Mouse (Mus musculus) kidney, postnatal 0 days (tissue): ENCODE measurements around the gene Kif14. TPM values are rescaled to one million over a fixed set of nuclear protein-coding genes. Genes with fewer than 3 reads are reported as not detected.

ENCODE experiments used
- ATAC-seq: fragments of 200-750 bp; cut with Nextera tagmentation; replicated peaks from 2 replicates; pipeline ENCODE4 v1.8.0; 2017; ENCODE audit warnings: low read depth, moderate number of reproducible peaks, moderate TSS enrichment, moderate library complexity; ENCODE audit not compliant: low FRiP score
- DNase-seq: peaks from one replicate; pipeline ENCODE4 v3.0.0-alpha.2; 2016; ENCODE audit warnings: low spot score
- H3K27ac ChIP-seq: fragments of 300-500 bp; sonication (generic); 2 replicates; pipeline ENCODE4 v1.5.1; 2014; ENCODE audit warnings: mild to moderate bottlenecking
- H3K27me3 ChIP-seq: fragments of 300-500 bp; sonication (generic); 2 replicates; pipeline ENCODE4 v1.6.1; 2014; ENCODE audit warnings: low read length, mixed read lengths; ENCODE audit not compliant: insufficient read depth
- H3K36me3 ChIP-seq: fragments of 300-500 bp; sonication (generic); 2 replicates; pipeline ENCODE4 v1.6.1; 2014; ENCODE audit warnings: low read length, mixed read lengths; ENCODE audit not compliant: insufficient read depth
- H3K4me1 ChIP-seq: fragments of 300-500 bp; sonication (generic); replicated peaks from 2 replicates; pipeline ENCODE4 v1.6.1; 2014; ENCODE audit warnings: antibody characterized with exemption, low read length, mixed read lengths; ENCODE audit not compliant: insufficient read depth
- H3K4me2 ChIP-seq: fragments of 300-500 bp; sonication (generic); 2 replicates; pipeline ENCODE4 v1.6.1; 2014; ENCODE audit warnings: mild to moderate bottlenecking, low read length, moderate library complexity, mixed read lengths
- H3K4me3 ChIP-seq: fragments of 300-500 bp; sonication (generic); replicated peaks from 2 replicates; pipeline ENCODE4 v1.5.1; 2014; ENCODE audit warnings: low read depth, low read length
- H3K9ac ChIP-seq: fragments of 300-500 bp; sonication (generic); 2 replicates; pipeline ENCODE4 v1.6.1; 2014; ENCODE audit warnings: low read depth, low read length
- H3K9me3 ChIP-seq: fragments of 300-500 bp; sonication (generic); replicated peaks from 2 replicates; pipeline ENCODE4 v1.6.1; 2016; ENCODE audit warnings: low read length, inconsistent platforms, mixed read lengths
- CTCF ChIP-seq: IDR thresholded peaks from 2 replicates; pipeline ENCODE4 v1.5.1; 2016; ENCODE audit warnings: antibody characterized with exemption, low read depth, mild to moderate bottlenecking, moderate library complexity
- WGBS: fragments of 180-500 bp; shearing (Covaris S2); extraction: QIAGEN DNeasy Blood & Tissue Kit; methylation state at CpG from one replicate; pipeline ENCODE4 v1.1.7; 2014; 5-methylcytosine and 5-hydroxymethylcytosine counted together
- polyA plus RNA-seq: library from polyadenylated mRNA; unstranded; fragments of >200 nt; fragmentation: Nextera tagmentation; extraction: Ambion mirVana; gene quantifications from 2 replicates; pipeline ENCODE4 v1.2.1, GENCODE M21; 2015

Kif14 gene
- polyA plus RNA-seq, 1 experiment from 2014 or later, result 2.0 TPM

DNA sequence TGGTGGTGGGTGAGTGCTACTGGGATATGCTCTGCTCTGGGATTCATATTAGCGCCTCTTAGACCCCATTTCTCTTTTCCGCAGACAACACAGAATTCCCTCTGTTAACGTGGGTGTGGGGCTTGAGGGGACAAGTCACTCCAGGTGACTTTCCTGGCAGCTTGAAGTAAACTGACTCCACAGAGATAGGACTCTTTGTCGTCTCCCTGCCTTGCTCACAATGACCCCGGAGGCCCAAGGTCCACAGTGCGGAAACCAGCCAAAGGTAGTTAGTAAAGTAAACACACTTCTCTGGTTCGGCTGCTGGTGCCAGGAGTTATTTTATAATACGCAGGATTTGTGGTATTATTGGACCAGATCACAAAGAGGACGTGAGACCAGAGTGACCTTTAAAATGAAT lies 23.3 kb upstream of the Kif14 start:
- Histone ChIP-seq H3K27me3 (no peaks in the 10 kb centered on the region), H3K9me3 (no peaks in the 10 kb centered on the region), H3K4me1 (no peaks in the 10 kb centered on the region), H3K36me3 (0 out of 2 replicates have a peak, but pooled peaks cover 6% of the 10 kb centered on the region), H3K4me3 (no peak overlapping the region), H3K27ac (no peak overlapping the region), H3K4me2 (no peak overlapping the region), H3K9ac (no peak overlapping the region)
- DNase-seq (no peak), ATAC-seq (no peak)
- no peak for TF ChIP-seq CTCF
- WGBS, result 56% methylated on average over 9 of the region's 9 CpGs

DNA sequence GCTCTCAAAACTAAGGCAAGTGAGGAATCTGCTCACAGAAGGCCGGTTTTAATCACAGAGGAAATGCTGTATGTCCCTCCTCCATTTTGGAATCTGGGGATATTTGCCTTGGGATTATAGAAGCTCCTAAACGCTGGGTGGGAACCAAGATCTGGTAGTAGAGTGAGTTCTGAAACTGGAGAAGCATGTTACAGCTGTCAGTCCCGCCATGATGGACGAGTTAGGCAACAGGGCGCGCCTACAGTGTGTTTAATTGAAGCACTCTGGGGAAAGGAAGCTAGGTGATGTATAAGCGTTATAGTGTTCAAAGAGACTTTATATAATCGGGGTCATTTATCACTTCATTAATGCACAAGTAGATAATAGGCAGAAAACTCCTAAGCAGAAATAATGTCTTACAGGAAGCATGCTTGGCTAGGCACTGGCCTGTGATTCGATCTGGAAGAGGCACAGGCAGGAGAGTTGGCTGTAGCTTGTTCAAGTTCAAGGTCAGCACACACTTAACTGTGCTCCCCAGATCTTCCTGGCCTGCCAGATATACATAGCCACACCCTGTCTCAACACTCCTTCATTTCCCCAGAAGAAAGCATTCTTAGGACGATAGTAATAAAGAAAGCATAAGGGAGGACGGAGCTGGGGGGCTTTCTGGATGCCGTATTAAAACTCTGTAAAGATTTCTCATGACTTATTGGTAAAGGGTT lies 21.4 kb upstream of the Kif14 start:
- no peak overlapping the region for H3K4me3 ChIP-seq
- H3K9me3 ChIP-seq, result no peaks in the 10 kb centered on the region
- WGBS, result 62% methylated on average over 12 of the region's 12 CpGs
- no peak overlapping the region for H3K9ac ChIP-seq
- 0 out of 2 replicates have a peak, but pooled peaks cover 5% of the 10 kb centered on the region for H3K36me3 ChIP-seq
- TF ChIP-seq CTCF, result no peak
- H3K4me1 ChIP-seq, result no peaks in the 10 kb centered on the region
- no peak overlapping the region for H3K27ac ChIP-seq
- ATAC-seq (no peak), DNase-seq (no peak)
- no peaks in the 10 kb centered on the region for H3K27me3 ChIP-seq
- H3K4me2 ChIP-seq, result no peak overlapping the region

DNA sequence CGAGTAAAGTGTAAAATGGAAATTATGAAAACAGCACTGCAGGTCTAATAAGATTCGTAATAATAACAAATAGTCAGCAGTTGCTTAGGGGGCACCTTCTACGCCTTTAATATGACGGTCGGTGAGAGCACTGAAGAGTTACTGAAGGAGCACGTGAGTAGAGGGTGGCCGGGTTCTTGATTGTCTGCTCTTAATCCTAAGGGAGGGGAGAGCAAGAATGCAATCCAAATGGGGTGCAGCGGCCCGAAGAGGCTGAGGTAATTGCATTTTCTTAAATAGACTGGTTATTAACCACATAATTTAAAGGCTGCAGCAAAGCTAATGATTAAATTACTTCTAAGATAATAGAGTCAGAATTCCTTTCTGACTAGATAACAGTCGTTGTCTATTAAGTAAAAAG lies 19.2 kb upstream of the Kif14 start:
- ATAC-seq (no peak), DNase-seq (no peak)
- H3K4me3 ChIP-seq, result no peak overlapping the region
- 46% methylated on average over 10 of the region's 10 CpGs for WGBS
- no peaks in the 10 kb centered on the region for H3K36me3 ChIP-seq
- H3K9me3 ChIP-seq, result no peaks in the 10 kb centered on the region
- H3K9ac ChIP-seq, result no peak overlapping the region
- H3K4me1 ChIP-seq, result no peaks in the 10 kb centered on the region
- TF ChIP-seq CTCF, result no peak
- no peak overlapping the region for H3K4me2 ChIP-seq
- H3K27me3 ChIP-seq, result no peaks in the 10 kb centered on the region
- H3K27ac ChIP-seq, result no peak overlapping the region

DNA sequence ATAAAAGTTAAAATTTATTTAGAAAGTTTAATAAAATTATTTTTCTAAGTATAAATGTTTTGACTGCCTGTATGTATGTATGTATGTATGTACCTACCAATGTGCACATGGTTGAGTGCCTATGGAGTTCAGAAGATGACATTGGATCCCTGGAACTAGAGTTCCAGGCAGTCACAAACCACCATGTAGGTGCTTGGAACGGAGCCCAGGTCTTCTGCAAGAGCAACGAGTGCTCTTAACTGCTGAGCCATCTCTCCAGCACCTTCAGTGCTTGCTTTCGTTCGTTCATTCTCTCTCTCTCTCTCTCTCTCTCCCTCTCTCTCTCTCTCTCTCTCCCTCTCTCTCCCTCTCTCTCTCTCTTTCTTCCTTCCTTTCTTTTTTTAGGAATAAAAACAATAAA lies 18.8 kb upstream of the Kif14 start:
- Histone ChIP-seq H3K9me3 (no peaks in the 10 kb centered on the region), H3K27me3 (no peaks in the 10 kb centered on the region), H3K4me1 (no peaks in the 10 kb centered on the region), H3K4me2 (no peak overlapping the region), H3K9ac (no peak overlapping the region), H3K27ac (no peak overlapping the region), H3K4me3 (no peak overlapping the region), H3K36me3 (no peaks in the 10 kb centered on the region)
- ATAC-seq, result no peak
- TF ChIP-seq CTCF, result no peak
- no peak for DNase-seq
- WGBS, result 53% methylated on average over 4 of the region's 4 CpGs

DNA sequence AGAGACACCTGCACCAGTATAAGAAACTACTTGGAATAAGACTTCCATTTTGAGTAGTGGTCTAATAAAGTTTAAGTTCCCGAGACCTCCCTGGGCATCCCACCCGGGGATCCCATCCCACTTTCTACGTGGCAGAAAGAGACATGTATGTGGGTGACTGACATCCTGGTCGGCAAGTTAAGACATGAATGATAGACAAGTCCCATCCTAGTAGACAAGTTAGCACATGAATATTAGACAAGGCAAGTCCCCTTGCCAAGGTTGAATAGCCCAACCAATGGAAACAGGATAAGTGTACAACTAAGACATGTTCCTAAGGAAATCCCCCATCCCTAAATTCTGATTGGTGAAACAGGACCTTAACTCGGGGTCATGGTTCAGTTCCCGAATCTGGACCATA lies 16.6 kb upstream of the Kif14 start:
- Histone ChIP-seq H3K9me3 (no peaks in the 10 kb centered on the region), H3K9ac (no peak overlapping the region), H3K27me3 (no peaks in the 10 kb centered on the region), H3K4me1 (no peaks in the 10 kb centered on the region), H3K36me3 (no peaks in the 10 kb centered on the region), H3K4me3 (no peak overlapping the region), H3K27ac (no peak overlapping the region), H3K4me2 (no peak overlapping the region)
- TF ChIP-seq CTCF, result no peak
- DNase-seq (no peak), ATAC-seq (no peak)
- 94% methylated on average over 6 of the region's 6 CpGs for WGBS

DNA sequence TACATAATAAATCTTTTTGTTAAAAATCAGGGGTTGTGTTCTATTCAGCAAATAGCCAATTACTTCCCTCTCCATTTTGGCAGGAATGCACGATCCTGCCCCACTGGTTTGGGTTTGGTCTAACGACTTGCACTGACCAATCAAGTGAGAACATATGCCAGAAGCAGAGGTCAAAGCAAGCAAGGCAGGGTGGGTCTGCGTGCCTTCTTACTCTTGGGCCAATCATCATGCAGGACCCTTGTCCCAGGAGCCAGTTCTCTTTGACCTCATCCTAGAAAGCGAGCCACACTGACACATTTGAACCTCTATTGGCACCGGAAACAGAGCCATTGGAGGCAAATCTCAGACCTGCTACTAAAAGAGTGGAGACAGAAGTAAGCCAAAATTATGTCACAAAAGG lies 15.9 kb upstream of the Kif14 start:
- Histone ChIP-seq H3K27ac (no peak overlapping the region), H3K4me2 (no peak overlapping the region), H3K36me3 (no peaks in the 10 kb centered on the region), H3K9me3 (no peaks in the 10 kb centered on the region), H3K27me3 (no peaks in the 10 kb centered on the region), H3K9ac (no peak overlapping the region), H3K4me3 (no peak overlapping the region), H3K4me1 (no peaks in the 10 kb centered on the region)
- DNase-seq (no peak), ATAC-seq (no peak)
- TF ChIP-seq CTCF, result no peak
- 75% methylated on average over 5 of the region's 5 CpGs for WGBS

DNA sequence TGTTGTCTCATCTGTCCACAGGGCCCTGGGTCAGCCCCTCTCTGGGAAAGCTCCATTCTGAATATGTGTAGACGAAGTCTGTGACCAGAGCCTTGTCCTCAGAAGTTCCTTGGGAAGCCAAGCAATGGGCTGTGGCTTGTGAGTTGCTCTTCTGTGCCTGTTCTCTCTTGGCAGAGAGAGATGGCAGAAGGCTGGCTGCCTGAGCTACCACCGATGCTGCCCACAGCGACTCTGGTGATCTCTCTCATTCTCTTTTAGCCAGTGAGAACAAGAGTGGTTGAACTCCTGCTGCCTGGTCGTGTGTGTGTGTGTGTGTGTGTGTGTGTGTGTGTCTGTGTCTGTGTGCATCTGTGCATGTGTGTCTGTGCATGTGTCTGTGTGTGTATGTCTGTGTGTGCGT lies 13.7 kb upstream of the Kif14 start:
- DNase-seq (no peak), ATAC-seq (no peak)
- no peaks in the 10 kb centered on the region for H3K36me3 ChIP-seq
- H3K9ac ChIP-seq, result no peak overlapping the region
- TF ChIP-seq CTCF, result no peak
- H3K27ac ChIP-seq, result no peak overlapping the region
- 83% methylated on average over 5 of the region's 5 CpGs for WGBS
- H3K27me3 ChIP-seq, result no peaks in the 10 kb centered on the region
- H3K9me3 ChIP-seq, result no peaks in the 10 kb centered on the region
- no peak overlapping the region for H3K4me2 ChIP-seq
- H3K4me3 ChIP-seq, result no peak overlapping the region
- no peaks in the 10 kb centered on the region for H3K4me1 ChIP-seq
